Mouse (Mus musculus) 3134 (cell line): ENCODE results near the gene Acta2.
"Not testable (repeated sequence)": the region's sequence is repeated elsewhere in the genome, so short reads cannot be mapped to it uniquely, and the experiment has no call there.

Experiments
- DNase-seq: peaks from one replicate; pipeline ENCODE4 v3.0.0-alpha.2; 2011; ENCODE audit warnings: low spot score; ENCODE audit not compliant: insufficient read length; ENCODE audit errors: extremely low read depth

Gene Acta2

GRCm38 (mm10) chr19:34231596-34231995 lies 23.8 kb downstream of the Acta2 start:
- no peak for DNase-seq

- DNase-seq, result no peak
Observed at GRCm38 (mm10) chr19:34222805-34223204, 32.6 kb downstream of the Acta2 start.

GRCm38 (mm10) chr19:34220732-34221380 lies 34.5 kb downstream of the Acta2 start:
- DNase-seq, result no peak

DNA sequence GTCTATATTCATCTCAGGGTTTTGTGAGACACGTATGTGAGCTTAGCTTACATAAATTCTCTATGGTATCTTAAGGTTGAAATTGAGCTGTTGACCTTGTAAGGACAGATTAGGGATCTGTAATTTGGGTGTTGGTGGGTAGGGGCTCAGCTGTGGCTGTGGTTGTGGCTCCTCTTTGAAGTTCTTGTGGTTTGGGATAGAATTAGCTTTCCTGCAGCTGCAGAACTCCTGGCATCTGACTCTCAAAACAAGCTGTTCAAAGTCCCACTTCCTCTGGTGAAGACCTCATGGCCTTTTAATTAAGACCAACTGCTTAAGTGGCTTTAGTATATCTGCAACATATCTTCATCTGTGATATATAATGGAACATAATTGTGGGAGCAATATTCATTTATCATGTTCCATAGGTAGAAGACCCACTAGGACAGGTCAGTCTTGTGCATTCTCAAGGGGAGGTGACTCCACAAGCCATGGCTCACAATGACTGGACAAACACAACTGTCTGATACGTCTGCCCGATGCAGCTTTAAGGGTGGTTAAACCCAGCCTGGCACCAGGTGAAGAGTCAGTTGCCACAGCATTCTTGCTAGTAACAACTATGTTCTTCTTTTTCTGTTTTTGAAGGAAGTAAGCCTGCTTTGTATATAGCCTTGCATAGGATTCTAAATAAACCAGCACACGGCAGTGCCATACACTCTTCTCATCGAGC lies 36.0 kb downstream of the Acta2 start:
- no peak for DNase-seq

DNA sequence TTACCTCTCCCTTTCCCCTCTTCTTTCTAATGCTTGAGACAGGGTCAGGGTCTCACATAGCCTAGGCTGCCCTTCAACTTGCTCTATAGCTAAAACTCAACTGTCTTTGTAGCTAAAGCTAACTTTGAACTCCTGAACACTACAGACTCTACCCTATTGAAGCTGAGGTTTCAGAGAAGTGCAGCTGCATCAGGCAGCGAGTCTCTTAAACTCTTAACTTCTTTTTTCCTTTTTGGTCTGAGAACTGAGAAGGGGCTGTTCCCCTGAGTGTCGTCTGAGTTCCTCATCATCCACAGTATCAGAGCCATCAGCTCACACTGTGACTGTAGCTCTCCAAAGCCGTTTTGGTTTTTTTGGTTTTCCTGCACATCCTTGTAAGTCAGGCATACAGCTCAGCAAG lies 37.6 kb downstream of the Acta2 start:
- DNase-seq, result no peak

DNA sequence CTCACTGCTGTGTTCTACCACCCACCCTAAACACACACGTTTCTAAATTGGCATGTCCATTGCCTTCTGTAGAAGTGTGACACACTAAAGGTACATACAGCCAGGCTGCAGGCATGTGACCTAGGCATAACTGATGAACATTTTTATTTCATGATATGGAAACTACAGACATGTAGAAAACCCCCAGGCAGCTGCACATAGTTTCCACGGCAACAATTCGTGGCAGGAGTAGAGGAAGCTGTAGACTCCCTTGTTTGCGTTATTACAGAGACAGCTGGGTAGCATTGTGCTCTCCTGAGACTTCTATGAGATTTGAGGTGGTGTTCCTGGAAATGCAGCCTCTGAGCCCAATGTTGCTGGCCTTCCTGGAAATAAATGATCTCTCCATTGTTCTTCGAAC lies 38.4 kb downstream of the Acta2 start:
- DNase-seq, result no peak

- no peak for DNase-seq
Observed at GRCm38 (mm10) chr19:34214136-34214535, 41.3 kb downstream of the Acta2 start.

DNA sequence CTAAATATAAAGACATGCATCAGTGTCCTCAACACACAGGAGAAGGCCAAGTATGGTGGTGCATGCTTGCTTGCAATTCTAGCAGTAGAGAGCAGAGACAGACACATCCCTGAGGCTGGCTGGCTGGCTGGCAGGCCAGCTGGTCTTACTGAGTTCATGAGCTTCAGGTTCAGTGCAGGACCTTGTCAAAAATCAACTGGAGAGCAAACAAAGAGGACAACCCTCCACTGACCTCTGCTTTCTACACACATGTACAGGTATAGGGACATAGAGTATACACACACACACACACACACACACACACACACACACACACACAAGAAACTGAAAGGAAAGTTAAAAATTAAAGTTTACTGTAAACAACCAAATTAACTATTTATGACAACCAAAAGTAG lies 42.1 kb downstream of the Acta2 start:
- no peak for DNase-seq

DNA sequence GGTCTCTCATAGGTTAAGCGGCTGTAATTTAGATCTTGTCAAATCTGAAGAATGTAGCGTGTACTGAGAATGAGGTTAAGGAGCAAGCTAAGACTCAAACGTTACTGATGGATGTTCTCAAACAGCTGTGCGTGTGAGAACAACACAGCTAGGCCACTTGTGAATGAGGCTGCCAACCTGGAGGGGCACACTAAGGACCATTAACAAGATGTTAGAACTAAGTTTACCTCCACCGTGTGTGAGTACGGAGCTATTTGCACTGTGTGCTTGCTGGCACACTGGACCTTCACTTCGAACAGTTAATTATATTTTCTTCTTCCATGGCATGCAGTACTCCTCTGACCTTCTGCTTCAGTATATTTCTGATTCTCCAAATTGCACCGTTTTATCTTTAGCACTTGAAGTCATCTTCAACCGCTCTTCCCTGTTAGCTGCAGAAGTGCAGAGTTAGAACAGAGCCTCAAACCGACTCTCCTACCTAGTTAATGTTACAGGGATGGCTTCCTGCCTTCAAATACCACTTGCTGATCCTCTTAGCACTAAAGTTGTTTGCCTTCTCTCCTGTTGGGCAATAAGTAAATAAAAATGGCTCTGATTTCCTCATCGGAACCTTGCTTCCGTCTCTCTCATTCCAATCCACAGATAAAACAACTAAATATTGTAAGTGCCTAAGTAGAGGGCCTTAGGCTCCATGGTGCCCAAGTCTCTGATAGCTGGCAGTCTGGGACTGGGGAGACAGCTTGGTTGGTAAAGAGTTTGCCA lies 42.7 kb downstream of the Acta2 start:
- DNase-seq, result no peak

DNA sequence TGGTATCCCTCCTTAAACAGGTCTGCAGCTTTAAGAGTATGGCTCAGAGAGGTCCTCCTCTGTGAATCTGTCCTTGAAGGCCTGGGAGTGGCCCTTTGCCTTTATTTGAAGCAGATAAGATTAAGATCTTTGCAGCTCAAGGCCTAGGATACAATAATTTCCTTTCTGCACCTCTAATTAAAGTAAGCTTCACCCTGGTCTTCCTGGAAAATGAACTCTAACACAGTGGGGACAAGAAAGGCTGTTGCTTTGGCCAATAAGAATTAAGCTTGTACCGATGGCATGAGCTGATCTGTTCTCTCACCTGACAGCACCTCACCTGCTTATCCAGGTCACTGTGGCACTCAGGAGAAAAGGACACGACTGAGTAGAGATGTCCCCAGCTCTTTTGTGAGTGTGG lies 44.5 kb downstream of the Acta2 start:
- DNase-seq, result no peak

GRCm38 (mm10) chr19:34209930-34210581 lies 45.3 kb downstream of the Acta2 start:
- no peak for DNase-seq

DNA sequence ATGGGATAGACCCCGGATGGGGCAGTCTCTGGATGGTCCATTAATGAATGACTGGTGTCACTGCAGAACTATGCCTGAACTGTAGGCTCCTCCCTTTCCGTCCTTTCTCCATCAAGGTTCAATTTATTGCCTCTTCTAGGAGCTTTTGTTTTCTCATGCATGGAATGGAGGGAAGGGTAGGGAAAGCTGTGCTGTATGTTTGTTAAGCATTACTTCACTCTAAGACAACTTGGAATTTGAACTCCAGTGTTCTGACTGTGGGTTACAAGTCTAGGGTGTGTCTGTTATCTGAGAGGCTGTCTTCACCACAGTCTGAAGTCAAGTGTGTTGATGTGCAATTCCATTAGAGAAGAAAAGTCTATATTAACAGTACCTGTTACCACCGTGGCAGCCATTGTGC lies 46.4 kb downstream of the Acta2 start:
- no peak for DNase-seq

GRCm38 (mm10) chr19:34206760-34207440 lies 48.5 kb downstream of the Acta2 start:
- peak; percentile 49 for DNase-seq

DNA sequence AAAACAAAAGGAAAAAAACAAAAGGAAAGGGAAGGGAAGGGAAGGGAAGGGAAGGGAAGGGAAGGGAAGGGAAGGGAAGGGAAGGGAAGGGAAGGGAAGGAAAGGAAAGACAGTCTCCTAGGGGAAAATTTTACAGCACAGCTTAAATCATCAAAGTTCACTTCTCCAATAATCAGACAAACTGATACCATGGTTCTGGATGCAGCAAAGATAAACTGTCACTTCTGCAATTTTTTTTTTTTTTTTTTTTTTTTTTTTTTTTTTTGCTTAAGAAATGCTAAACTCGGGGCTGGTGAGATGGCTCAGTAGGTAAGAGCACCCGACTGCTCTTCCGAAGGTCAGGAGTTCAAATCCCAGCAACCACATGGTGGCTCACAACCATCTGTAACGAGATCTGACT lies 49.3 kb downstream of the Acta2 start:
- DNase-seq, result not testable (repeated sequence)

- DNase-seq, result no peak
Observed at GRCm38 (mm10) chr19:34202668-34203067, 52.7 kb downstream of the Acta2 start.

DNA sequence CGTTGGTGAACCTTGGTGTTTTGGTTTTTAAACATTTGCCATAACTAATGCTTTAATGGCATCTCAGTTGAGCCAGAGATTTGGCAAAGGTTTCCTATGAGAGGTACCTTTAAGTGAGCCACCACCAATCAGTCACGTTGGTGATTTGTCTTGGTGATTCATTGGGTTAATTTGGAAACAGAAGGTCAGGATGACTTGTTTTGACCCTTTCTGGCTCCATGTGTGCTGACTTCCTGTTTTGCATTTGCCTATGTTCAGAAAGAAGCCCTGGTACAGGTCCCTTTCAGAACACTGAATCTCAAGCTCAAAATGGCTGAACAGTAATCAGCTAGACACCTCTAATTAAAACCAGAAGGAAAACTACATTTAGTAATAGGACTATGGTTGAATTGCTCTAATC lies 55.9 kb downstream of the Acta2 start:
- no peak for DNase-seq

DNA sequence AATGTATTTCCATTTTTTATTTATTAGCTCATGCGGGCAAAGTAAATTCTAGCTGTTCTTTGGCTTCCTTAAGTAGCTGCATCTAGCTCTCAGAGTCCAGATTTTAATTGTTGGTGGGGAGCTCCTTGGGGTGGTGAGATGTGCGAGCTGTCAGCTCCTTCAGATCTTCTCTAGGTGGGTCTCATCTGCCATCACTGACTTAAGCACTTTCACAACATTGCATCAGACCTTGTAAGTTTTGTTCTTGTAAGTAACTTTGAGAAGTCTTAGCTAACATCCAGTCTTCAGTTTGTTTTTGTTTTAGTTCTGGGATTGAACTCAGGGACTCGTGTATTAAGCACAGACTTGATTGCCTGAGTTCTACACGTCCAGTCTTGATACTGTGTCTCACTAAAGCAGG lies 56.5 kb downstream of the Acta2 start:
- DNase-seq, result no peak

GRCm38 (mm10) chr19:34198066-34198465 lies 57.3 kb downstream of the Acta2 start:
- DNase-seq, result no peak

- no peak for DNase-seq
Observed at GRCm38 (mm10) chr19:34195031-34195430, 60.4 kb downstream of the Acta2 start.

- no peak for DNase-seq
Observed at GRCm38 (mm10) chr19:34194132-34194745, 61.2 kb downstream of the Acta2 start.
